Mouse (Mus musculus) lung, postnatal 0 days (tissue): Measurements from ENCODE around the gene Pou2f2.

Experiments used
- CTCF ChIP-seq: IDR thresholded peaks from 2 replicates; pipeline ENCODE4 v1.5.1; 2016; ENCODE audit warnings: antibody characterized with exemption, mild to moderate bottlenecking
- EP300 ChIP-seq: IDR thresholded peaks from 2 replicates; pipeline ENCODE4 v1.6.1; 2016; ENCODE audit warnings: antibody characterized with exemption, mild to moderate bottlenecking, control low read depth

- TF ChIP-seq CTCF (no peak), EP300 (no peak)
Measured at GRCm38 (mm10) chr7:25166106-25166505, 13.4 kb downstream of the Pou2f2 start.
